Mouse (Mus musculus): ENCODE measurements around the gene Cdkal1. TPM values are rescaled to one million over a fixed set of nuclear protein-coding genes. Genes with fewer than 3 reads are reported as not detected.

Gene Cdkal1
- polyA plus RNA-seq, 1 experiment from 2014 or later: 14.7 TPM

DNA sequence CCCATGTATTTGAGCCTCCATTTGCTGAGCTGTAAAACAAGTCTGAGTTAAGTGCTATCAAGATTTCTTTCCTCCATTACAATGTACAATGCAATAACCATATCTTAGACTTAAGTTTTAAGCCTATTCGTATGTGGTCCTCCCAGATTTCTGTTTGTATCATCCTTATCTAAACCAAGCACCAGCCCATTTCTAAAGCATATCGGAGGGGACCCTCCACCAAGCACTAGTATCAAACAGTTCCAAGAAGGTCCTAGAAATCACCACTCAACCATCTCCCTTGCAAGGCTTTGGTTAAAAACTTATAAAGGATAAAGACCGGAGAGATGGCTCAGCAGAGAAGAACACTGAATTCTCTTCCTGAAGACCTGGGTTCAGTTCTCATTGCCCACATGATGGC, 47.1 kb downstream of the Cdkal1 start:
- ATAC-seq (ENCODE audit: low FRiP score, low TSS enrichment) (no peak), DNase-seq (ENCODE audit: low spot score) (no peak)
- 83% methylated on average over 3 of the region's 3 CpGs for WGBS
- Histone ChIP-seq H3K36me3 (ENCODE audit: control insufficient read depth, insufficient read depth, low read length) (no peaks in the 10 kb centered on the region), H3K27ac (replicated peaks) (no peak overlapping the region), H3K27me3 (ENCODE audit: control insufficient read depth, insufficient read depth, low read length) (no peaks in the 10 kb centered on the region), H3K4me2 (replicated peaks; ENCODE audit: low read depth) (no peak overlapping the region), H3K9me3 (ENCODE audit: control insufficient read depth, low read length) (no peaks in the 10 kb centered on the region), H3K4me3 (ENCODE audit: low read depth, low read length) (no peak overlapping the region), H3K4me1 (replicated peaks; ENCODE audit: control insufficient read depth, insufficient read depth) (0 out of 2 replicates have a peak, but pooled peaks cover 2% of the 10 kb centered on the region), H3K9ac (ENCODE audit: low read length) (no peak overlapping the region)
- TF ChIP-seq CTCF (IDR thresholded peaks at IDR 0.05; ENCODE audit: low read depth): no peak
- TF ChIP-seq EP300 (optimal IDR thresholded peaks at IDR 0.05): no peak

- TF ChIP-seq CTCF (IDR thresholded peaks at IDR 0.05; ENCODE audit: low read depth) (no peak), EP300 (optimal IDR thresholded peaks at IDR 0.05) (no peak)
- ATAC-seq (ENCODE audit: low FRiP score, low TSS enrichment): no peak
Observed at GRCm38 (mm10) chr13:29807930-29808329, 47.5 kb downstream of the Cdkal1 start.

DNA sequence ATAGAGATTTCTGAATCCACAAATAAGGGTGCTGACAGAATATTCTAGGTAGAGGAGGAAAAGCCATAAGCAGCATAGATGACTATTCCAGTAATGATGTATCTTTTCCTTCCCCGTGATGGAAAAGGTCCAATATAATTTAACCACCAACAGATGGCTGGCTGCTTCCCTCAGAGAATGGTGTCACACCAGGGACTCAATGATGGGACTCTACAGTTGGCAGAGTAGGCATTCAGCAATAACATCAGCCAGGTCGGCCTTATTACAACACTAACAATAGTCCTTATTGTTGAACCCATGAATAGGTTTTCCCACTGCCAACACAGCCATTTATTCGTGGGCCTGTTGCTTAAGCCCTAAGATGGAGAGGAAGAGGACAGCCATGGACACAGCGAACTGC, 48.6 kb downstream of the Cdkal1 start:
- DNase-seq (ENCODE audit: low spot score): no peak
- WGBS: 87% methylated on average over 4 of the region's 4 CpGs
- Histone ChIP-seq H3K4me1 (replicated peaks; ENCODE audit: control insufficient read depth, insufficient read depth) (0 out of 2 replicates have a peak, but pooled peaks cover 2% of the 10 kb centered on the region), H3K9me3 (ENCODE audit: control insufficient read depth, low read length) (no peaks in the 10 kb centered on the region), H3K4me2 (replicated peaks; ENCODE audit: low read depth) (no peak overlapping the region), H3K27me3 (ENCODE audit: control insufficient read depth, insufficient read depth, low read length) (no peaks in the 10 kb centered on the region), H3K27ac (replicated peaks) (no peak overlapping the region), H3K36me3 (ENCODE audit: control insufficient read depth, insufficient read depth, low read length) (no peaks in the 10 kb centered on the region), H3K4me3 (ENCODE audit: low read depth, low read length) (no peak overlapping the region), H3K9ac (ENCODE audit: low read length) (no peak overlapping the region)
- no peak for ATAC-seq (ENCODE audit: low FRiP score, low TSS enrichment)
- TF ChIP-seq EP300 (optimal IDR thresholded peaks at IDR 0.05): no peak
- no peak for TF ChIP-seq CTCF (IDR thresholded peaks at IDR 0.05; ENCODE audit: low read depth)

More at GRCm38 (mm10) chr13:29807930-29808329, 47.5 kb downstream of the Cdkal1 start:
- Histone ChIP-seq H3K9me3 (ENCODE audit: control insufficient read depth, low read length) (no peaks in the 10 kb centered on the region), H3K9ac (ENCODE audit: low read length) (no peak overlapping the region), H3K27ac (replicated peaks) (no peak overlapping the region), H3K27me3 (ENCODE audit: control insufficient read depth, insufficient read depth, low read length) (no peaks in the 10 kb centered on the region), H3K4me1 (replicated peaks; ENCODE audit: control insufficient read depth, insufficient read depth) (0 out of 2 replicates have a peak, but pooled peaks cover 2% of the 10 kb centered on the region), H3K36me3 (ENCODE audit: control insufficient read depth, insufficient read depth, low read length) (no peaks in the 10 kb centered on the region), H3K4me2 (replicated peaks; ENCODE audit: low read depth) (no peak overlapping the region), H3K4me3 (ENCODE audit: low read depth, low read length) (no peak overlapping the region)
- DNase-seq (ENCODE audit: low spot score): no peak
- WGBS: 87% methylated on average over 3 of the region's 3 CpGs

GRCm38 (mm10) chr13:29805296-29805695, 50.2 kb downstream of the Cdkal1 start:
- no peak overlapping the region for H3K27ac ChIP-seq (replicated peaks)
- H3K4me2 ChIP-seq (replicated peaks; ENCODE audit: low read depth): no peak overlapping the region
- no peaks in the 10 kb centered on the region for H3K36me3 ChIP-seq (ENCODE audit: control insufficient read depth, insufficient read depth, low read length)
- WGBS: 72% methylated on average over 1 of the region's 1 CpGs
- ATAC-seq (ENCODE audit: low FRiP score, low TSS enrichment): no peak
- H3K27me3 ChIP-seq (ENCODE audit: control insufficient read depth, insufficient read depth, low read length): no peaks in the 10 kb centered on the region
- H3K9ac ChIP-seq (ENCODE audit: low read length): no peak overlapping the region
- H3K9me3 ChIP-seq (ENCODE audit: control insufficient read depth, low read length): no peaks in the 10 kb centered on the region
- no peak for DNase-seq (ENCODE audit: low spot score)
- H3K4me1 ChIP-seq (replicated peaks; ENCODE audit: control insufficient read depth, insufficient read depth): 0 out of 2 replicates have a peak, but pooled peaks cover 2% of the 10 kb centered on the region
- no peak overlapping the region for H3K4me3 ChIP-seq (ENCODE audit: low read depth, low read length)
- no peak for TF ChIP-seq CTCF (IDR thresholded peaks at IDR 0.05; ENCODE audit: low read depth)
- no peak for TF ChIP-seq EP300 (optimal IDR thresholded peaks at IDR 0.05)

GRCm38 (mm10) chr13:29804034-29804433, 51.4 kb downstream of the Cdkal1 start:
- H3K36me3 ChIP-seq (ENCODE audit: control insufficient read depth, insufficient read depth, low read length): no peaks in the 10 kb centered on the region
- H3K27me3 ChIP-seq (ENCODE audit: control insufficient read depth, insufficient read depth, low read length): no peaks in the 10 kb centered on the region
- ATAC-seq (ENCODE audit: low FRiP score, low TSS enrichment) (no peak), DNase-seq (ENCODE audit: low spot score) (no peak)
- no peak overlapping the region for H3K9ac ChIP-seq (ENCODE audit: low read length)
- H3K9me3 ChIP-seq (ENCODE audit: control insufficient read depth, low read length): no peaks in the 10 kb centered on the region
- no peak overlapping the region for H3K4me3 ChIP-seq (ENCODE audit: low read depth, low read length)
- no peak overlapping the region for H3K27ac ChIP-seq (replicated peaks)
- TF ChIP-seq EP300 (optimal IDR thresholded peaks at IDR 0.05): no peak
- 94% methylated on average over 6 of the region's 6 CpGs for WGBS
- H3K4me2 ChIP-seq (replicated peaks; ENCODE audit: low read depth): no peak overlapping the region
- 0 out of 2 replicates have a peak, but pooled peaks cover 2% of the 10 kb centered on the region for H3K4me1 ChIP-seq (replicated peaks; ENCODE audit: control insufficient read depth, insufficient read depth)

DNA sequence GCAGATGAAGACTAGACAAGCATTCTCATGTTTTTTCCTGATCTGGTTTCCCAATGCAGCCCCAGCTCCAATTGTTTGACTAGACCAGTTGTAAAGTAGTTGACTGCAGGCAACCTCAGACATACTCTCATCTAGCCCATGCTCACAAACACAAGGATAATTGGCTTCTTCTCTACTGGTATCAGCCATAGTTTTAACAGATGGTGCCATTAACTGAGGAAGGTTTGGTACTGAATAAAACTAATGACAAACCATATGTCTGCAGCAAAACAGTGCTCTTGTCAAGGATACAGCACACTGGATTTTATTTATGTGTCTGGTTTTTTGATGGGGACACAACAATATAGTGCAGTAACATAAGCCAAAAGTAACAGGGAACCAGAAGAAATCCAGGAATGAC, 52.8 kb downstream of the Cdkal1 start:
- TF ChIP-seq EP300 (optimal IDR thresholded peaks at IDR 0.05): no peak
- no peak for TF ChIP-seq CTCF (IDR thresholded peaks at IDR 0.05; ENCODE audit: low read depth)
- H3K4me2 ChIP-seq (replicated peaks; ENCODE audit: low read depth): no peak overlapping the region
- H3K4me1 ChIP-seq (replicated peaks; ENCODE audit: control insufficient read depth, insufficient read depth): no peaks in the 10 kb centered on the region
- ATAC-seq (ENCODE audit: low FRiP score, low TSS enrichment): no peak
- no peaks in the 10 kb centered on the region for H3K9me3 ChIP-seq (ENCODE audit: control insufficient read depth, low read length)
- no peak overlapping the region for H3K4me3 ChIP-seq (ENCODE audit: low read depth, low read length)
- no peak overlapping the region for H3K9ac ChIP-seq (ENCODE audit: low read length)
- no peaks in the 10 kb centered on the region for H3K27me3 ChIP-seq (ENCODE audit: control insufficient read depth, insufficient read depth, low read length)
- H3K36me3 ChIP-seq (ENCODE audit: control insufficient read depth, insufficient read depth, low read length): no peaks in the 10 kb centered on the region
- no peak for DNase-seq (ENCODE audit: low spot score)
- no peak overlapping the region for H3K27ac ChIP-seq (replicated peaks)
